Mouse (Mus musculus) lung, embryonic 14.5 days (tissue): Measurements from ENCODE around the gene Gnb1l. TPM values are rescaled to one million over a fixed set of nuclear protein-coding genes. Genes with fewer than 3 reads are reported as not detected.

Experiments
- ATAC-seq: fragments of 200-750 bp; cut with Nextera tagmentation; 2 replicates; pipeline ENCODE4 v1.8.0; 2017; ENCODE audit warnings: mild to moderate bottlenecking, moderate TSS enrichment, moderate library complexity; ENCODE audit not compliant: insufficient read depth
- DNase-seq: peaks from one replicate; pipeline ENCODE4 v3.0.0-alpha.2; 2015
- H3K27ac ChIP-seq: fragments of 300-500 bp; sonication (generic); 2 replicates; pipeline ENCODE4 v1.5.1; 2014; ENCODE audit warnings: low read depth, mild to moderate bottlenecking, moderate library complexity
- H3K27me3 ChIP-seq: fragments of 300-500 bp; sonication (generic); 2 replicates; pipeline ENCODE4 v1.6.1; 2014; ENCODE audit warnings: low read length, control low read depth; ENCODE audit not compliant: insufficient read depth
- H3K36me3 ChIP-seq: fragments of 300-500 bp; sonication (generic); 2 replicates; pipeline ENCODE4 v1.6.1; 2014; ENCODE audit warnings: control low read depth; ENCODE audit not compliant: insufficient read depth
- H3K4me1 ChIP-seq: fragments of 300-500 bp; sonication (generic); 2 replicates; pipeline ENCODE4 v1.6.1; 2014; ENCODE audit warnings: antibody characterized with exemption, control low read depth; ENCODE audit not compliant: insufficient read depth
- H3K4me2 ChIP-seq: fragments of 300-500 bp; sonication (generic); 2 replicates; pipeline ENCODE4 v1.6.1; 2014; ENCODE audit warnings: mild to moderate bottlenecking
- H3K4me3 ChIP-seq: fragments of 300-500 bp; sonication (generic); 2 replicates; pipeline ENCODE4 v1.5.1; 2014; ENCODE audit warnings: low read depth, low read length
- H3K9ac ChIP-seq: fragments of 300-500 bp; sonication (generic); 2 replicates; pipeline ENCODE4 v1.6.1; 2014
- H3K9me3 ChIP-seq: fragments of 300-500 bp; sonication (generic); 2 replicates; pipeline ENCODE4 v1.6.1; 2016; ENCODE audit warnings: low read depth, low read length, control low read depth
- CTCF ChIP-seq: IDR thresholded peaks from 2 replicates; pipeline ENCODE4 v1.5.1; 2016; ENCODE audit warnings: antibody characterized with exemption, low read depth
- WGBS: fragments of 180-500 bp; shearing (Covaris S2); extraction: QIAGEN DNeasy Blood & Tissue Kit; methylation state at CpG from one replicate; pipeline ENCODE4 v1.1.7; 2014; 5-methylcytosine and 5-hydroxymethylcytosine counted together
- polyA plus RNA-seq: library from polyadenylated mRNA; unstranded; fragments of >200 nt; fragmentation: Nextera tagmentation; extraction: Ambion mirVana; gene quantifications from 2 replicates; pipeline ENCODE4 v1.2.1, GENCODE M21; 2014

Gene Gnb1l
- polyA plus RNA-seq, 1 experiment from 2014 or later, result 17.6 TPM

GRCm38 (mm10) chr16:18480933-18481485 lies 17.5 kb upstream of the Gnb1l start:
- Histone ChIP-seq H3K4me3 (no peak overlapping the region), H3K4me1 (no peaks in the 10 kb centered on the region), H3K4me2 (no peak overlapping the region), H3K27me3 (no peaks in the 10 kb centered on the region), H3K9ac (no peak overlapping the region), H3K36me3 (no peaks in the 10 kb centered on the region), H3K9me3 (no peaks in the 10 kb centered on the region), H3K27ac (no peak overlapping the region)
- 60% methylated on average over 4 of the region's 4 CpGs for WGBS
- TF ChIP-seq CTCF, result 0 out of 2 replicates have a peak, but pooled peaks have one; percentile 4
- ATAC-seq, result no peak
- DNase-seq, result no peak

- TF ChIP-seq CTCF, result no peak
- Histone ChIP-seq H3K4me1 (no peaks in the 10 kb centered on the region), H3K9ac (no peak overlapping the region), H3K4me3 (no peak overlapping the region), H3K36me3 (no peaks in the 10 kb centered on the region), H3K27me3 (no peaks in the 10 kb centered on the region), H3K9me3 (no peaks in the 10 kb centered on the region), H3K4me2 (no peak overlapping the region), H3K27ac (no peak overlapping the region)
- 86% methylated on average over 3 of the region's 3 CpGs for WGBS
- no peak for ATAC-seq
- no peak for DNase-seq
Measured at GRCm38 (mm10) chr16:18482431-18482830, 16.1 kb upstream of the Gnb1l start.

GRCm38 (mm10) chr16:18483839-18484238 lies 14.7 kb upstream of the Gnb1l start:
- DNase-seq, result no peak
- Histone ChIP-seq H3K9me3 (no peaks in the 10 kb centered on the region), H3K4me3 (no peak overlapping the region), H3K4me2 (no peak overlapping the region), H3K9ac (no peak overlapping the region), H3K36me3 (no peaks in the 10 kb centered on the region), H3K4me1 (no peaks in the 10 kb centered on the region), H3K27me3 (no peaks in the 10 kb centered on the region), H3K27ac (no peak overlapping the region)
- 68% methylated on average over 5 of the region's 5 CpGs for WGBS
- TF ChIP-seq CTCF, result no peak
- ATAC-seq, result no peak

- no peak for ATAC-seq
- WGBS, result 41% methylated on average over 4 of the region's 4 CpGs
- Histone ChIP-seq H3K27me3 (no peaks in the 10 kb centered on the region), H3K9me3 (no peaks in the 10 kb centered on the region), H3K9ac (no peak overlapping the region; the same call in 1 of the 2 replicates), H3K27ac (no peak overlapping the region), H3K4me3 (no peak overlapping the region), H3K36me3 (no peaks in the 10 kb centered on the region), H3K4me2 (no peak overlapping the region), H3K4me1 (no peaks in the 10 kb centered on the region)
- no peak for DNase-seq
- TF ChIP-seq CTCF, result no peak
Measured at GRCm38 (mm10) chr16:18484386-18484785, 14.1 kb upstream of the Gnb1l start.

- DNase-seq (no peak), ATAC-seq (no peak)
- H3K4me2 ChIP-seq, result no peak overlapping the region
- H3K36me3 ChIP-seq, result no peaks in the 10 kb centered on the region
- TF ChIP-seq CTCF, result no peak
- no peaks in the 10 kb centered on the region for H3K27me3 ChIP-seq
- no peak overlapping the region for H3K27ac ChIP-seq
- H3K9ac ChIP-seq, result no peak overlapping the region; the same call in 1 of the 2 replicates
- H3K4me1 ChIP-seq, result no peaks in the 10 kb centered on the region
- H3K4me3 ChIP-seq, result no peak overlapping the region
- 64% methylated on average over 5 of the region's 5 CpGs for WGBS
- no peaks in the 10 kb centered on the region for H3K9me3 ChIP-seq
Measured at GRCm38 (mm10) chr16:18484794-18485435, 13.6 kb upstream of the Gnb1l start.

- DNase-seq, result no peak
- H3K4me1 ChIP-seq, result no peaks in the 10 kb centered on the region
- 83% methylated on average over 2 of the region's 2 CpGs for WGBS
- ATAC-seq, result no peak
- no peaks in the 10 kb centered on the region for H3K27me3 ChIP-seq
- TF ChIP-seq CTCF, result no peak
- no peak overlapping the region for H3K4me2 ChIP-seq
- no peak overlapping the region for H3K4me3 ChIP-seq
- H3K9ac ChIP-seq, result no peak overlapping the region
- no peaks in the 10 kb centered on the region for H3K9me3 ChIP-seq
- H3K36me3 ChIP-seq, result no peaks in the 10 kb centered on the region
- no peak overlapping the region for H3K27ac ChIP-seq
Measured at GRCm38 (mm10) chr16:18486126-18486525, 12.4 kb upstream of the Gnb1l start.

- Histone ChIP-seq H3K4me3 (no peak overlapping the region), H3K4me2 (no peak overlapping the region), H3K4me1 (no peaks in the 10 kb centered on the region), H3K36me3 (no peaks in the 10 kb centered on the region), H3K27ac (no peak overlapping the region), H3K9ac (no peak overlapping the region), H3K9me3 (no peaks in the 10 kb centered on the region), H3K27me3 (no peaks in the 10 kb centered on the region)
- ATAC-seq, result no peak
- no peak for TF ChIP-seq CTCF
- no peak for DNase-seq
- WGBS, result 93% methylated on average over 3 of the region's 3 CpGs
Measured at GRCm38 (mm10) chr16:18490281-18490680, 8.2 kb upstream of the Gnb1l start.
